Mouse (Mus musculus) telencephalon, adult 2 months (tissue): ENCODE measurements around the gene Map4k2.

ENCODE experiments used
- DNase-seq: peaks from one replicate; pipeline ENCODE4 v3.0.0-alpha.2; 2011; ENCODE audit warnings: low read depth, low spot score

Map4k2 gene

DNA sequence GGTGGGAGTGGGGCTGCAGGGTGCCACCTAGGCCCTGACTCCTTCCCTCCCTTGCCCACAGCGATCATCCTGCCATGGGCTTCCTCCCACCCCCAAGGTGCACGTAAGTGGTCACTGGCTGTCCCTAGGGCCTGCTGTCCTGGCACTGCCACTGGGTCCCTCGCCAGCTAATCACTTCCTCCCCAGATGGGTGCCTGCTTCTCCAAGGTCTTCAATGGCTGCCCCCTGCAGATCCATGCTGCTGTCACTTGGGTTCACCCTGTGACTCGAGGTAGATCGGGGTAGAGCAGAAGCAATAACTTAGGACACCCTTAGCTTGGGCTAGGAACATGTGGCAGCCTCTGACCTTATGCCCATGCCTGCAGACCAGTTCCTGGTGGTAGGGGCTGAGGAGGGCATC, 5.1 kb downstream of the Map4k2 start:
- no peak for DNase-seq

DNA sequence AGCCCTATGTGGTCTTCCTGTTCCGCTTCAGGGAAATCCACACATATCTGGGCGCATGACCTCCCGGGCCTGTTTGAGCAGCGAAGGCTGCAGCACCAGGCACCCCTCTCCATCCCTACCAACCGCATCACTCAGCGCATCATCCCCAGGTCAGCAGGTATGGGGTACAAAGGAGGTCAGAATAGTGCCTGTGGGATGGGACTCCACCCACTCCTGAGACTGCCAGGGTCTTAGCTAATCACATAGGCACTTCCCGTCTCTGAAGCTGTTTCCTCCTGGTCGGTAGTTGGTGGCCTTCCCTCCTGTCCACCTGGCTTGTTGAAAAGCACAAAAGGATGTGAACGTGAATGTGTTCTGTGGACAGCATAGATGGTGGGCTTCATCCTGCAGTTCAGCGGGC, 5.7 kb downstream of the Map4k2 start:
- DNase-seq: no peak

DNA sequence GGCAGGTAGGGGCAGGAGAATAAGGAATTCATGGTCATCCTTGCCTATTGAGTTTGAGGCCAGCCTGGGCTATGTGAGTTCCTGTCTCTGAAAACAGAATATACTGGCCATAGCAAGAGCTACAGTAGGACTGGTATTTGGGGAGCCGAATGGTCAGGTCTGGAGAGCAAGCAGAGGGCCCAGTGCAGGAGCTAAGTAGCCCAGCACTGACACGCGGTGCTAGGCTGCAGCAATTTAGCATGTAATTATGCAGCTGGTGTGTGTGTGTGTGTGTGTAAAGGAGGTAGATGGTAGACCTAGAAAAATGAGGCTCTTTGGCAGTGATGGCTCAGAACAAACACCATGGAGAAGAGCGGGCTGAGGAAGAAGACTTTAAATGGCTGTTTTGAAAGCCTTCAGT, 6.7 kb downstream of the Map4k2 start:
- no peak for DNase-seq

DNA sequence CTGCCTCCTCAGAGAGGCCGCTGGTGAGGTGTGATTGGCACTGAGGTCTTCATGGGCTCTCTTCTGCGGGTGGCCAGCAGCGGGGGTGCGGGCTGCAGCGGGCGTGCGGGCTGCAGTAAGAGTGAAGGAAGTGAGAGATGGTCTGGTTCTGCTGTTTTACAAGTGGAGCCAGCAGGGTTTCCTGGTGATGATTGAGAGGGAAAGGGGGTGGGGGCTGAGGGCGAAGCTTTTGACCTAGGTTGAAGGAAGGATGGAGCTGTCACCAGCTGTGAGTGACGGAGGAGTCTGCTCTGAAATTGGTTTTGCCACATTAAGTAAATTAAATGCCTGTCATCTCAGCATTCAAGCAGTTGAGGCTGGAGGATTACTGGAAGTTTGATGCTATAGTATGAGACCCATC, 7.8 kb downstream of the Map4k2 start:
- no peak for DNase-seq

DNA sequence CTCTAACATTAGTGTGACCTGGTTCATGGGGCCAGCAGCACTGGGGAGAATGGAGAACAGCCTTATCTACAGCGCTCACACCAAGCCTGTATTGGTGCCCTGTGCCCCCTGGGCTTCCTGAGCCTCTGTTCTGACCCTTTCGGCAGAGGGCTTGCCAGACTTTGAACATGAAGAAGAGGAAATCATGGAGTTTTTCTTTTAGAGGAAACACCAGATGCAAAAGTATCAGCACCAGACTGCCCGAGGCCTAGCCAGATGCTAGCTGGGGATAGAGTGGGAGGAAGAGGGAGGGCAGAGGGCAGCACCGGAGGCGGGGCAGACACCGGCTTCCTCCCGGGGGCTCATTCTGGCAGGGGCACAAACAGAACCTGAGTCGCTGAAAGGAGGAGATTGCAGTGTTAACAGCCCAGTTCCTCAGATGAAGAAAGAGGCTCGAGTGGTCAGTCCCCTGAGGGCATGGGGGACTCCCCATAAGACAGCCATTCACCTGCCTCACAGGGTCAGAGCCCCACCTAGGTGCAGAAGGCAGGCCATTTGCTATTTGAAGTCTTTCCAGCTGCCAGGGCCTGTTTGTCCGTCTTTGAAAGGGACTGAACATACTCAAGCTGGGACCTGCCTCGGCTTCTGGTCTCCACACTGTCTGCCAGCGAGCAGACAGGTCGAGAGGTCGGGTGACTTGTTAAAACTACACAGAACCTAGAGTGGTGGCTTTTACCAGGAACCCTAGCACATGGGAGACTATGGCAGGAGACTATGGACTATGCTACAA, 8.5 kb downstream of the Map4k2 start:
- DNase-seq: no peak

DNA sequence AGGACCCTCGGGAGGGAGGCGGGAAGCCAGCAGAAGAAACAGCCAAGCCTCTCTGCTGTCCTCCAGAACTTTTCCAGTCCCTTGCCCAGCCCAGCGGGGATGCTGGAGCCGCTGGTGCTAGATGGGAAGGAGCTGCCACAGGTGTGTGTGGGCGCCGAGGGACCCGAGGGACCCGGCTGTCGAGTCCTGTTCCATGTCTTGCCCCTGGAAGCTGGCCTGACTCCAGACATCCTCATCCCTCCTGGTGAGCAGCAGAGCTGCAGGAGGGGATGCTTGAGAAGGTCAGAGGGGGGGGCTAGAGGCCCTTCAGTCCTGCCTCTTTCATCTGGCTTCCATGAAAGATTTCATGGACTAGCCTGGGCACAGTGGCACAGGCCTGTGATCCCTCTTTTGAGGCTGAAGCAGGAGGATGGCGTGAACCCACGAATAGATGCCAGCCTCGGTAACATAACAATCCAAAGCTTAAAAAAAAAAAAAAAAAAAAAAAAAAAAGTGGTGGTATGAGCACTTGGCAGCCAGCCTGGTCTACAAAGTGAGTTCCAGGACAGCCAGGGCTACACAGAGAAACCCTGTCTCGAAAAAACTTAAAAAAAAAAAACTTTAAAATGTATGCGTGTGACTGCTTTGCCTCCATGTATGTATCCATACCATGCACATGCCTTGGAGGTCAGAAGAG, 10.6 kb downstream of the Map4k2 start:
- DNase-seq: no peak

DNA sequence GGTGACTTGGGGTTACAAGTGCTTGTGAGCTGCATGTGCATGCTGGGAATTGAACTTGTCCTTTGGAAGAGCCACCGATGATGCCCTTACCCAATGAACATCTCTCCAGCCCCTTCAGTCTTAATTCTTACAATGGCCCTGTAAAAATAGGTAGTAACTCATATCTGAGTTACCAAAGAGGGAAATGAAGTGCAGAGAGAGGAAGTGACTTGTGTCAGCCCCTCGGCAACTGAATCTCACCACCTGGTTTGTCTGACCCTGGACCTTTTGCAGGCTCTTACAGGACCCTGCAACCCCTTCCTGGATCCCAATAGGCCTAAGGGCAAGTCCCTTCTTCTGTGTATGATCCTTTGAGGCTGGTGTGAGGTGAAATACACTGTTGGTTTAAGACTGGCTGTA, 11.2 kb downstream of the Map4k2 start:
- DNase-seq: no peak

DNA sequence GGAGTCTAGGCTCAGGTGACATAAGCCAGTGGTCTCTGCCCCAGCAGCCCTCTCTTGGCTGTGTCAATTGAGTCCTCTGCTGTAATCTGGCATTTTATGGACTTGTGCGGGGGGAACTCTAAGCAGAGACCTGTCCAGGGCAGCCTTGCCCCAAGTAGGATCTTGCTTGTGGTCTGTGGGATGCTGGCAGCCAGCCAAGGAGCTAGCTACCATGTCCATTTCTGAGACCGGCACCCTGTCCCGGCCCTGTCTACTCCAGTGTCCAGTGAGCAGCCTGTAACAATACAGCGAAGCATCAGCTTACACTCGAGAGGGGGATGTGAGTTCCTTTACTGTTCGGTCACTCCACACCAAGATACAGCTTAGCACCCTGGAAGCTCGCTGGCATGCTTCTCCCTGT, 13.1 kb downstream of the Map4k2 start:
- DNase-seq: no peak

DNA sequence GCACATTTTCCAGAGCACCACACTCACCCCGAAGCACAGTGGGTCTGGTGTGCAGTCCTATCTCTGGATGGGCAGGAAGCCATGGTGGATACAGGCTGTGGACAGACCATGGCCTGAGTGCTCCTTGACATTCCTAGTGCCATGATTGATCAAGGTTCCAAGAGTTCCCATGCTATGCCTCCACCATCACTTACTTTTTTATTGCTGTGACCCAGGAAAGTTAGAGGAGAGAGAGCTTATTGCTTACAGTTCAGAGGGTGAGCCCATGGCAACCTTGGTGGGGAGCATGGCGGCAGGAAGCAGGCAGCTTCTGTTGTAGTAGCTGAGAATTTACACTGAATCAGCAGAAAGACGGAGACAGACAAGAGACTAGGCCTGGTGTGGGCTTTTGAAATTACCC, 20.4 kb downstream of the Map4k2 start:
- DNase-seq: no peak

DNA sequence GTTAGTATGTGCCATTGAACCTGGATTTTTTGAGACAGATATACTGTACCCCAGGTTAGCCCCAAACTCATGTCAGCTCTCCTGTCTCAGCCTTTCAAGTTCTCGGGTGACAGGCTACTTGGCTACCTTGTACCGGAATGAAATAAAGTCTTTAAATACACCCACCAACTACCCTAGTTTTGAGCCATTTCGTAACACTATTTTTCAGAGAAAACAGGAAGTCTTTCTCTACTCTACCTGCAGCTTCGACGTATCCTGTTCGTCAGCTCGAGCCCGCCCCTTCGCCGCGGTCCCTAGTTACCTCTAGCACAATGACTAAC, 22.1 kb downstream of the Map4k2 start:
- DNase-seq: no peak

DNA sequence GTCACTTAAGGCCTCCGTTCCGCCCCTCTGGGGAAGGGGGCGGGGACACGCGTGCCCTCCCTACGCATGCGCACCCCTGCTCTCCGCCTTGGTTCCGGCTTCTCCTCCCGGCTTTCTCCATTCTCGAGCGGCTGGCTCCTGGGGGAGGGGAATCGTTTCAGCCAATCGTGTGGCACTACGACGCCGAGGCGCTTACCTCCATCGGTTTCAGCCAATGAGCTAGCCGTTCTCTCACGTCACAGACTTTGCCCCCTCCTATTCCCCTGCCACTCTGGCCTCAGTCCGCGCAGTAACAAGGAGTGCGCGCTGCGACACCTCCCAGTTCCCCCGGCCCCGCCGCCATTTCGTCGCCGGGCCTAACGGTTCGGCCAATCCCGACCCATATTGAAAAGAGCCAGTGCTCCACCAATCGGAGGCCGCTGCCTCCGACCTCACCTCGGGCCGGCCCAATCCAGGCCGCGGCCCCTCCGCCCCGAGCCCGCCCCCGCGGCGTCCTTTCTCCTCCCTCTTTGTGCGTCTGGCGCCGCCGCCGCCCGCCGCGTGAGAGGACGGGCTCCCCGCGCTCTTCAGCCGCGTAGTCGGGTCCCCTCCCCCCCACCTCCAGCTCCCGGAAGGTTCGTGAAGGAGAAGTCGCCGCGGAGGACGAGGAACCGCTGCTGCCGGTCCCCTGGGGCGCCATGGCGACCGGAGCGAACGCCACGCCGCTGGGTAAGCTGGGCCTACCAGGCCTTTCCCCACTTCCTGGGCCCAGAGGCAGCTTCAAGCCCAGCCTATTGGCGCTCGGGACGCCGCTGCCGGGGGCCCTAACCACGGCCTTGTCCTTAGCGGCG, 22.7 kb downstream of the Map4k2 start, which contains the start of gene Sf1:
TSS of gene Sf1 (plus strand) at position 280 of the 830 bp plus-strand sequence.
- peak; percentile 99 for DNase-seq

DNA sequence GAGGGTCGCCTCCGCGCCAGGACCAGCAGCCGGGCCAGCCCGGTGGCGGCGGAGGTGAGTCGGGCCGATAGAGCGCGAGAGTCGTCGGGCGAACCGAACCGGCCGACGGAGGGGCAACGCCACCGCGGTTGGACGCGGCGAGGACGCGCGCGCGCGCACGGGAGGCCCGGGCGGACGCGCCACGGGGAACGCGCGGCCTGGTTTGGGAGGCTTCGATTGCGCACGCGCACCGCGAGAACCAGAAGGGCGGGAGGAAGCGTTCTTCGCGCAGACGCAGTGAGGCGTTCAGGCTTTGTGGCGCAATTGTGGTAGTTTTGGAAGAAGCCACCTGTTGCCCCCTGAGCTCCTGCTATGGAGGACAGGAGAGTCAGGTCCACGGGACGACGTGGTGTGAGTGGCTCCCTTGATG, 23.4 kb downstream of the Map4k2 start:
- peak; percentile 71 for DNase-seq

DNA sequence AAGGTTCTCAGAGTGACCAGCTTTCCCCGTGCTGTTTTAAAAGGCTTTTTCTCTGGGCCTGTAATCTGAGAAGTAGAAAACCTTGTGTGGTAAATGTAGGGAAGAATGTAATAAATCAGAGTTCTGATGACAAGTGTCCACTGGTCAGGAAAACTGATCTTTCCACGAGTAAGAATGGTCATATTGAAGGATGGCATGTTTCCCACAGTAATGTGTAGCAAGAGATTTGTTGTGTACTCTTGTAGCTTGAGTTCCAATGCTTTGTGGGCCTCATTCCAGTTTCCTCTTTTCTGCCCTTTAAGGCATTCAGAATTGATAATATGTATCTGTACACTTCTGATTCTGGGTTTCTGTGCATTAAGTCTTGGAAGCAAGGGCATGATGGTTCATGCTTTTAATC, 23.9 kb downstream of the Map4k2 start:
- no peak for DNase-seq

DNA sequence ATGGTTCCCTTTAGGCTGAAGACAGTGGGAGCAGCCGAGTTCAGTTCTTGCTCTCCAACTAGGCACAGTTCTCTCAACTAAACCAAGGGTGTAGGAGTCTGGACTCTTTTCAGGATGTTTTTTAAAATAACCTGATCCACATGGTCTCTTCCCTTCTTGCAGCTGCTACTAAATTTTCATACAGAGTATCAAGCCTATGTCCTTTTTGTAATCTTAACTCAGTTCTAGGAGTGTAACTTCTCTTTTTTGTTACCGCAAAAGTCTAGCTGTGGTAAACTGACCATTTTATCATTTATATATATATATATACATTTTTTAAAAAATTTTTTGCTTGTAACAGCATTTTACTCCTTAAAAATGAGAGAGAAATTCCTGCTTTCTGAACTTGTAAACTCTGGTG, 29.2 kb downstream of the Map4k2 start:
- DNase-seq: peak; percentile 28

DNA sequence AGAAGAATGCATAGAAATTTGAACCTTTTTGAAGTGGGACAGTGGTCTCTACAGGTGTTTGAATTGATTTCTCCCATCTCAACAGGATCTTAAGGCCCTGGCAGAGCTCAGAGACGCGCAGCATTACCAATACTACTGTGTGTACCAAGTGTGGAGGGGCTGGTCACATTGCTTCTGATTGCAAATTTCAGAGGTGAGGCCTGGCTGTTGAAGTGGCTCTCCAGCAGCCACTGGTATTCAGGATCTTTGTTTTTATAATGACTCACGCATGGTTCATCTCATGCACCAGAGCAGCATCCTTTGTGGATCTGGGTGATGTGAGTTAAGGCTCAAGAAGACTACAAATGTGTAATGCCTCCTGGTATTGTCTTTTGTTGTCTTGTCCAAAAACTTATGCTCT, 31.5 kb downstream of the Map4k2 start:
- DNase-seq: no peak

DNA sequence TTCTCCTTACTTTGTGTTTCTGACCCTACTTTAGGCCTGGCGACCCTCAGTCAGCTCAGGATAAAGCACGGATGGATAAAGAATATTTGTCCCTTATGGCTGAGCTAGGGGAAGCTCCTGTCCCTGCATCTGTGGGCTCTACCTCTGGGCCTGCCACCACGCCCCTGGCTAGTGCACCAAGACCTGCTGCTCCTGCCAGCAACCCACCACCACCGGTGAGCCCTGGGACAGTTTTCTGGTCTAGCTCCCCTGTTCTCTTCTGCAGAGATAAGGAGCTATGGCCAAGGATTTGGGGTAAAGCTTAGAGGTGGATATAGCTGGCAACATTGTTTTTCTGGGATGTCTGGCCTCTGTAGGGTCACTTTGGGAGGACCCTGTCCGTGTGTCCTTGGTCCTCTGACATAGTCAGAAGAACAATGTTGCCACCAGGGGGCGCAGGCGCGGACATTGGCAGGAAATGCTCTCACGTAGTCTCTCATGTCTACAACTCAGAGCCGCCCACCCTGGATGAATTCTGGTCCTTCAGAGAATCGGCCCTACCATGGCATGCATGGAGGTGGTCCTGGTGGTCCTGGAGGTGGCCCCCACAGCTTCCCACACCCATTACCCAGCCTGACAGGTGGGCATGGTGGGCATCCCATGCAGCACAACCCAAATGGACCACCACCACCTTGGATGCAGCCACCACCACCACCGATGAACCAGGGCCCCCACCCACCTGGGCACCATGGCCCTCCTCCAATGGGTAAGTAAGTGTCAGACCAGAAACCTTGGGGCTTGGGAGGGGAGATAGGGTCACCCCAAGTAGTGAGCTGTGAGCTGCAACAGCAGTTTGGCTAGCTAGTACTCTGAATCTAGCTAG, 32.8 kb downstream of the Map4k2 start:
- no peak for DNase-seq

DNA sequence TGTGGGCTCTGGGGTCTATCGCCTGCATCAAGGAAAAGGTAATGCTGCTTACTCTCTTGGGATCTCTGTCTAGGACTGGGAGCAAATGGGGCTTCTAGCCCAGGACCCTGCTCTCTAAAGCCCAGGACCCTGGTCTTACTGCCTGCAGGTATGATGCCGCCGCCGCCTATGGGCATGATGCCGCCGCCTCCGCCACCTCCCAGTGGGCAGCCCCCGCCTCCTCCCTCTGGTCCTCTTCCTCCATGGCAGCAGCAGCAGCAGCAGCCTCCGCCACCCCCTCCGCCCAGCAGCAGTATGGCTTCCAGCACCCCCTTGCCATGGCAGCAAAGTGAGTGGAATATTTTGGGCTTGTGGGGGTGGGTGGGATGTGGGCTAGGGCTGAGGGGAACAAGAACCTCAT, 33.6 kb downstream of the Map4k2 start:
- no peak for DNase-seq

DNA sequence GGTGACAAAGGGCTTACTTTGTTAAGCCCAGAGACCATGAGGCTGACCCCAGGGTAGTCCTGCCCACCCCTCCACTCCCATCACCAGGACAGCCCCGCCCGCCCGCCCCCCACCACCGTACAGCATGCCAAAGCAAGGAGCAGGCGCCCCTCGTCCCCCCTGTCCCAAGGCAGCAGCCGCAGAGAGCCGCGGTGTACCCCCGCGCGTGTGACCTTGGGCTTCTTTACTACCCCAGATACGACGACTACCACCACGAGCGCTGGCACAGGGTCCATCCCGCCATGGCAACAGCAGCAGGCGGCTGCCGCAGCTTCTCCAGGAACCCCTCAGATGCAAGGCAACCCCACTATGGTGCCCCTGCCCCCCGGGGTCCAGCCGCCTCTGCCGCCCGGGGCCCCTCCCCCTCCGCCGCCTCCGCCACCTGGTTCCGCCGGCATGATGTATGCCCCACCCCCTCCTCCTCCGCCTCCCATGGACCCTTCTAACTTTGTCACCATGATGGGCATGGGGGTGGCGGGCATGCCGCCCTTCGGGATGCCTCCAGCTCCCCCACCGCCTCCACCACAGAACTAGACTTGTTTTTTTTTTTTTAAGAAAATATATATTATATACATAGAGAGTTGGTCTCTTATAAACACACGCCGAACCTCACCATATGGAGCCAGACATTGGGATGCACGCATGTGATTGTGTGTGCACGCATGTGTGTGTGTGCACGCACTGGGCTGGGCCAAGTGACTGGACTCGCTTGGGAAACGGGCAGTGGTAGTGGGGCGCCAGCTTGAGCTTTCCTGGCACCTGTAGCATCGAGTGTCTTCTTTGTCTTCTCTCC, 34.7 kb downstream of the Map4k2 start:
- no peak for DNase-seq

DNA sequence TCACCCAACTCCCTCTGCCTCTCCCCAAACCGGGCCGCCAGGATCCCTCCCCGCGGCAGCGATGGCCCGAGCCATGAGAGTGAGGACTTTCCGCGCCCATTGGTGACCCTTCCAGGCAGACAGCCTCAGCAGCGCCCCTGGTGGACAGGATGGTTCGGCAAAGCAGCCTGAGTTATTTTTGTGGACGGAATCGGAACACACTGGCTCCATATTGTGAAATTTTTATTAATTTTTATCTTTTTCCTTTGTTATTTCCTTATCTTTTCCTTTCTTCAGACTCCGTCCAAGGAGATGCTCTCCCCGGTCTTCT, 35.3 kb downstream of the Map4k2 start:
- DNase-seq: no peak

DNA sequence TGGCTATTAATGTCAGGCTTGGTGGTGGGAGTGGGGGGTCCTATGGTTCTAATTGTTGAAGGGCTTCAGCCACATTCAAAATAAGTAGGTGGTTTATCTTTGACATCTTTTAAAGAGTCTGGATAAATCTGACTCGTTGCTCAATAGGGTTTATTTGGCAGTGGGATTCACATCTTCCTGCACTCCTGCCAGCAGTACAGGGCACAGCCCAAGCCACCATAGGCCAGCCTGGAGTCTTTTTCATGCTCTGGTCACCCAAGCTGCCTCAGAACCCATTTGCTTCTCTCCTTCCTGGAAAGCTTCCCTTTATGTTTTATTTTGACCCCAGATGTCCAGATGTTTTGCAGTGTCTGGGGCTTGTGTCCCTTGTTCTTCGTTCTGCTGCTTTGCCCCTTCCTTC, 35.7 kb downstream of the Map4k2 start:
- no peak for DNase-seq
